Mouse (Mus musculus): ENCODE results near the gene Cnga2.

- TF ChIP-seq CTCF (IDR thresholded peaks at IDR 0.05; ENCODE audit: low read depth) (no peak), EP300 (IDR thresholded peaks at IDR 0.05; ENCODE audit: low read depth) (no peak)
Measured at GRCm38 (mm10) chrX:71972686-71973085, 19.0 kb upstream of the Cnga2 start, which contains the start of gene Fate1.
